Mouse (Mus musculus) intestine, embryonic 16.5 days (tissue): ENCODE measurements around the gene Ncoa3. TPM values are rescaled to one million over a fixed set of nuclear protein-coding genes. Genes with fewer than 3 reads are reported as not detected.
A peak's percentile ranks its signal among the peaks of the same experiment; 100 is the strongest.

Experiments used
- ATAC-seq: fragments of 200-750 bp; cut with Nextera tagmentation; 2 replicates; pipeline ENCODE4 v1.8.0; 2017; ENCODE audit warnings: moderate TSS enrichment, moderate library complexity
- H3K27ac ChIP-seq: fragments of 300-500 bp; sonication (generic); 2 replicates; pipeline ENCODE4 v1.5.1; 2014; ENCODE audit warnings: mild to moderate bottlenecking, low read length
- H3K27me3 ChIP-seq: fragments of 300-500 bp; sonication (generic); replicated peaks from 2 replicates; pipeline ENCODE4 v1.6.1; 2014; ENCODE audit warnings: low read length, control low read depth, mixed read lengths; ENCODE audit not compliant: control insufficient read depth, insufficient read depth
- H3K36me3 ChIP-seq: fragments of 300-500 bp; sonication (generic); 2 replicates; pipeline ENCODE4 v1.6.1; 2014; ENCODE audit warnings: low read length, control low read depth; ENCODE audit not compliant: control insufficient read depth, insufficient read depth
- H3K4me1 ChIP-seq: fragments of 300-500 bp; sonication (generic); 2 replicates; pipeline ENCODE4 v1.6.1; 2014; ENCODE audit warnings: low read length, control low read depth, mixed read lengths; ENCODE audit not compliant: control insufficient read depth, insufficient read depth
- H3K4me2 ChIP-seq: fragments of 300-500 bp; sonication (generic); 2 replicates; pipeline ENCODE4 v1.6.1; 2014; ENCODE audit warnings: low read depth, low read length, control low read depth
- H3K4me3 ChIP-seq: fragments of 300-500 bp; sonication (generic); 2 replicates; pipeline ENCODE4 v1.5.1; 2014; ENCODE audit warnings: mild to moderate bottlenecking, low read length
- H3K9ac ChIP-seq: fragments of 300-500 bp; sonication (generic); 2 replicates; pipeline ENCODE4 v1.6.1; 2014; ENCODE audit warnings: low read depth, low read length
- H3K9me3 ChIP-seq: fragments of 300-500 bp; sonication (generic); 2 replicates; pipeline ENCODE4 v1.6.1; 2016; ENCODE audit warnings: low read length, control low read depth; ENCODE audit not compliant: control insufficient read depth
- WGBS: fragments of 180-500 bp; shearing (Covaris S2); extraction: QIAGEN DNeasy Blood & Tissue Kit; methylation state at CpG from one replicate; pipeline ENCODE4 v1.1.7; 2014; 5-methylcytosine and 5-hydroxymethylcytosine counted together
- polyA plus RNA-seq: library from polyadenylated mRNA; unstranded; fragments of >200 nt; fragmentation: Nextera tagmentation; extraction: Ambion mirVana; gene quantifications from 2 replicates; pipeline ENCODE4 v1.2.1, GENCODE M21; 2015

Ncoa3 gene
- polyA plus RNA-seq, 1 experiment from 2014 or later = 8.7 TPM

- H3K4me3 ChIP-seq = no peak overlapping the region
- no peak overlapping the region for H3K4me2 ChIP-seq
- peaks cover 13% of the 10 kb centered on the region; the same call in 1 of the 2 replicates for H3K36me3 ChIP-seq
- H3K9me3 ChIP-seq = no peaks in the 10 kb centered on the region
- H3K27me3 ChIP-seq = no peaks in the 10 kb centered on the region
- 96% methylated on average over 16 of the region's 16 CpGs for WGBS
- no peak overlapping the region for H3K9ac ChIP-seq
- no peak for ATAC-seq
- H3K27ac ChIP-seq = no peak overlapping the region
- peaks cover 10% of the 10 kb centered on the region for H3K4me1 ChIP-seq
Observed at GRCm38 (mm10) chr2:166116704-166117103, 124.3 kb downstream of the Ncoa3 start.

DNA sequence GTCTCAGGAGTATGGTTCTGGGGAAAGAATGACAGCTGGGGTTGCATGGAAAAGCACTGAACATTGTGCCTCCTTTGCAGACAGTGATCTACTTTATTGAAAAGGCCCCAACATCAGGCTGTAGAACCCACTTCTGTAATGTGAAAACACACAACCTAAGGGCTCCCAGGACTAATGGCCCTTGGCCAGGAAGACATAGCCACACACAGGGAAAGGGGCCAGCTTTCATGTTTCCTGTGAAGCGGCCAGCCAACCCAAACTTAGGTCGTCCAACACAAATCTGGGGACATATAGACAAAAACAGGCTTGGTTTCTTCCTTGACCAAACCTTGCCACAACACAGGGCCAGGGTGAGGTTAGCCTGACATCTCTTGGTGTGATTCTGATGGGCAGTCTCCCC is 127.6 kb downstream of the Ncoa3 start:
- no peak for ATAC-seq
- H3K9me3 ChIP-seq = no peaks in the 10 kb centered on the region
- H3K27me3 ChIP-seq = no peaks in the 10 kb centered on the region
- no peak overlapping the region for H3K27ac ChIP-seq
- WGBS = 87% methylated on average over 2 of the region's 2 CpGs
- peaks cover 19% of the 10 kb centered on the region for H3K4me1 ChIP-seq
- peaks cover 13% of the 10 kb centered on the region; the same call in 1 of the 2 replicates for H3K36me3 ChIP-seq
- H3K4me3 ChIP-seq = no peak overlapping the region
- no peak overlapping the region for H3K9ac ChIP-seq
- H3K4me2 ChIP-seq = no peak overlapping the region

GRCm38 (mm10) chr2:166121681-166122355 is 129.4 kb downstream of the Ncoa3 start:
- 69% methylated on average over 14 of the region's 14 CpGs for WGBS
- no peak overlapping the region for H3K27ac ChIP-seq
- H3K27me3 ChIP-seq = no peaks in the 10 kb centered on the region
- peak; percentile 78 for ATAC-seq
- H3K36me3 ChIP-seq = peaks cover 4% of the 10 kb centered on the region; the same call in 1 of the 2 replicates
- H3K9me3 ChIP-seq = no peaks in the 10 kb centered on the region
- no peak overlapping the region for H3K4me3 ChIP-seq
- peaks cover 34% of the 10 kb centered on the region for H3K4me1 ChIP-seq
- no peak overlapping the region for H3K4me2 ChIP-seq
- no peak overlapping the region for H3K9ac ChIP-seq

GRCm38 (mm10) chr2:166122781-166123180 is 130.3 kb downstream of the Ncoa3 start:
- H3K9me3 ChIP-seq = no peaks in the 10 kb centered on the region
- 0 out of 2 replicates have a peak, but pooled peaks have one; percentile 17 for ATAC-seq
- H3K27ac ChIP-seq = no peak overlapping the region
- no peak overlapping the region for H3K4me3 ChIP-seq
- peaks cover 34% of the 10 kb centered on the region for H3K4me1 ChIP-seq
- no peak overlapping the region for H3K9ac ChIP-seq
- WGBS = 53% methylated on average over 6 of the region's 6 CpGs
- no peaks in the 10 kb centered on the region for H3K27me3 ChIP-seq
- H3K36me3 ChIP-seq = no peaks in the 10 kb centered on the region
- no peak overlapping the region for H3K4me2 ChIP-seq

Other genes starting within 250 kb of the Ncoa3 start
- gene Zmynd8, start 93.6 kb upstream of the Ncoa3 start, polyA plus RNA-seq = 57.3 and 61.6 TPM in 2 replicates
- gene Sulf2, start 163.0 kb downstream of the Ncoa3 start, polyA plus RNA-seq = 68.4 and 76.3 TPM in 2 replicates